Comparison of ENCODE assay signal across 9 mouse cellular contexts in the genomic region with DNA sequence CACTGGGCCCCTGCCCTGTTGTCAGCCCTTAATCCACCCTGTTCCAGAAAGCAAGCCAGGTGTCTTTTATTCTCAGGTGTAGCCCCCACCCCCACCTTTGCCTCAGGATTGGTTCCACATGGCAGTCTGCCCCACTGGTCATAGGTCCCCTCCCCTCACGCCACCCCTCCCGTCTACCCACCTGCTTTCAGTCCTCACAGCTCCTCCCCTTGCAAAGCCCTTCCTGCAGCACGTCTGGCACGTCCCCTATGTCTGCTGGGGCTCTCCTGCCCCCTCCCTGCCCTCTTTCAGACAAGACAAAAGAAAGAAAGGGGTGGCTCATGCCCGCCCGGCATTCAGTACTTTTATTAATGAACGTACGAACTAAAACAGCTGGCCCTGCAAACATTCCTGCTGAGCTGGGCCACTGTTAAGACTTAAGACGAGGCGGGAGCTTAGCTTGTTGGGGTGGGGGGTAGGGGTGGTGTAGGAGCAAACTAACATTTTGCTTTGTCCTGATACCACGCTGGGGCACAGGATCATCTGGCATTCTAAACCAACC. TPM values are rescaled to one million over a fixed set of nuclear protein-coding genes. Genes with fewer than 3 reads are reported as not detected.
DNase-seq lines count a peak whose midpoint lies in the region; ATAC-seq and TF ChIP-seq lines count a peak whose summit lies in the region.
"Had no signal": no experiment of that assay in that cellular context is flagged by ENCODE, and none has a peak within 500 bp of the region (broad histone marks: within the 10 kb centered on the region; RNA-seq: fewer than 3 reads in every experiment).

No protein-coding gene starts in this region.

- TF ChIP-seq EP300 in lung, postnatal 0 days (IDR thresholded peaks at IDR 0.05) = no peak

- no peak overlapping the region for H3K9ac ChIP-seq in kidney, embryonic 16.5 days (replicated peaks; ENCODE audit: low read length)
- H3K9ac ChIP-seq in forebrain, embryonic 15.5 days (replicated peaks) = no peak overlapping the region
- H3K9ac ChIP-seq in liver, embryonic 11.5 days (ENCODE audit: low read depth, low read length) = no peak overlapping the region
- H3K9ac ChIP-seq in stomach, embryonic 16.5 days (ENCODE audit: low read length) = no peak overlapping the region
- no peak overlapping the region for H3K9ac ChIP-seq in lung, postnatal 0 days (replicated peaks; ENCODE audit: low read depth)

- WGBS in kidney, embryonic 16.5 days = 38% methylated on average over 11 of the region's 11 CpGs
- 4% methylated on average over 11 of the region's 11 CpGs for WGBS in forebrain, embryonic 15.5 days
- WGBS in liver, embryonic 11.5 days = 37% methylated on average over 11 of the region's 11 CpGs
- 22% methylated on average over 11 of the region's 11 CpGs for WGBS in stomach, embryonic 16.5 days
- WGBS in lung, postnatal 0 days = 23% methylated on average over 11 of the region's 11 CpGs

- no peaks in the 10 kb centered on the region for H3K27me3 ChIP-seq in kidney, embryonic 16.5 days (ENCODE audit: insufficient read depth, low read length)
- H3K27me3 ChIP-seq in forebrain, embryonic 15.5 days = no peaks in the 10 kb centered on the region
- H3K27me3 ChIP-seq in liver, embryonic 11.5 days (replicated peaks; ENCODE audit: control insufficient read depth, insufficient read depth, low read length) = no peaks in the 10 kb centered on the region
- no peaks in the 10 kb centered on the region for H3K27me3 ChIP-seq in stomach, embryonic 16.5 days (ENCODE audit: control insufficient read depth, insufficient read depth, low read length)
- no peaks in the 10 kb centered on the region for H3K27me3 ChIP-seq in lung, postnatal 0 days (replicated peaks; ENCODE audit: insufficient read depth, low read length)

- DNase-seq in kidney, postnatal 10 days = no peak
- no peak for DNase-seq in liver, embryonic 11.5 days (ENCODE audit: low spot score)
- no peak for DNase-seq in testis, postnatal 10 days (ENCODE audit: low spot score)
- no peak for DNase-seq in left cerebral cortex, adult 2 months (ENCODE audit: extremely low spot score in 1 of 2, low spot score in 2 of 2)
- DNase-seq in lung, postnatal 0 days (ENCODE audit: low spot score) = no peak

- peaks cover 11% of the 10 kb centered on the region for H3K4me1 ChIP-seq in kidney, embryonic 16.5 days (ENCODE audit: insufficient read depth, low read length)
- peaks cover 22% of the 10 kb centered on the region for H3K4me1 ChIP-seq in forebrain, embryonic 15.5 days
- H3K4me1 ChIP-seq in liver, embryonic 11.5 days (replicated peaks; ENCODE audit: control insufficient read depth, insufficient read depth, low read length) = no peaks in the 10 kb centered on the region
- H3K4me1 ChIP-seq in stomach, embryonic 16.5 days (ENCODE audit: control insufficient read depth, insufficient read depth, low read length) = peaks cover 9% of the 10 kb centered on the region; the same call in 1 of the 2 replicates
- H3K4me1 ChIP-seq in lung, postnatal 0 days (ENCODE audit: insufficient read depth, low read depth, low read length) = no peaks in the 10 kb centered on the region

- intact Hi-C loops in left cerebral cortex, adult 2 months (cut with DNase I) = no loop called here

- H3K4me3 ChIP-seq in kidney, embryonic 16.5 days (ENCODE audit: low read length) = no peak overlapping the region
- H3K4me3 ChIP-seq in forebrain, embryonic 15.5 days = no peak overlapping the region
- H3K4me3 ChIP-seq in liver, embryonic 11.5 days (ENCODE audit: low read depth, low read length) = no peak overlapping the region
- H3K4me3 ChIP-seq in stomach, embryonic 16.5 days (replicated peaks; ENCODE audit: low read length) = no peak overlapping the region
- no peak overlapping the region for H3K4me3 ChIP-seq in left cerebral cortex, adult 2 months
- no peak overlapping the region for H3K4me3 ChIP-seq in lung, postnatal 0 days (ENCODE audit: low read depth, low read length)

- ATAC-seq in kidney, embryonic 16.5 days (ENCODE audit: low FRiP score, low TSS enrichment) = peak; percentile 63
- ATAC-seq in forebrain, embryonic 15.5 days (replicated peaks) = peak; percentile 77
- no peak; the same call in 1 of the 2 replicates for ATAC-seq in liver, embryonic 11.5 days (replicated peaks; ENCODE audit: low FRiP score)
- ATAC-seq in stomach, embryonic 16.5 days (ENCODE audit: insufficient read depth, low FRiP score) = peak; percentile 86
- ATAC-seq in lung, postnatal 0 days = no peak

- H3K9me3 ChIP-seq in kidney, embryonic 16.5 days (ENCODE audit: low read length) = 0 out of 2 replicates have a peak, but pooled peaks cover 4% of the 10 kb centered on the region
- no peaks in the 10 kb centered on the region for H3K9me3 ChIP-seq in forebrain, embryonic 15.5 days
- H3K9me3 ChIP-seq in liver, embryonic 11.5 days (ENCODE audit: control insufficient read depth, low read length) = no peaks in the 10 kb centered on the region
- peaks cover 4% of the 10 kb centered on the region; the same call in 1 of the 2 replicates for H3K9me3 ChIP-seq in stomach, embryonic 16.5 days (replicated peaks; ENCODE audit: control insufficient read depth, low read length)
- no peaks in the 10 kb centered on the region for H3K9me3 ChIP-seq in lung, postnatal 0 days (ENCODE audit: low read length)

- no peak overlapping the region for H3K27ac ChIP-seq in kidney, embryonic 16.5 days (ENCODE audit: low read length)
- H3K27ac ChIP-seq in forebrain, embryonic 15.5 days (replicated peaks) = no peak overlapping the region
- H3K27ac ChIP-seq in liver, embryonic 11.5 days (ENCODE audit: low read depth, low read length) = peak overlapping the region; percentile 32; the same call in 1 of the 2 replicates
- H3K27ac ChIP-seq in stomach, embryonic 16.5 days (ENCODE audit: low read length) = peak overlapping the region; percentile 83
- no peak overlapping the region for H3K27ac ChIP-seq in left cerebral cortex, adult 2 months
- H3K27ac ChIP-seq in lung, postnatal 0 days (ENCODE audit: low read length) = no peak overlapping the region
- H3K27ac ChIP-seq: kidney, postnatal 0 days had no signal

- H3K4me2 ChIP-seq in kidney, embryonic 16.5 days (replicated peaks; ENCODE audit: low read depth, low read length) = no peak overlapping the region
- H3K4me2 ChIP-seq in forebrain, embryonic 15.5 days (replicated peaks) = no peak overlapping the region
- H3K4me2 ChIP-seq in liver, embryonic 11.5 days = no peak overlapping the region
- no peak overlapping the region for H3K4me2 ChIP-seq in stomach, embryonic 16.5 days (ENCODE audit: low read depth, low read length)
- H3K4me2 ChIP-seq in lung, postnatal 0 days (replicated peaks; ENCODE audit: low read depth, low read length) = no peak overlapping the region

- no peak for TF ChIP-seq CTCF in left cerebral cortex, adult 2 months (IDR thresholded peaks at IDR 0.05)
- TF ChIP-seq CTCF in lung, postnatal 0 days (IDR thresholded peaks at IDR 0.05) = no peak

- no peaks in the 10 kb centered on the region for H3K36me3 ChIP-seq in kidney, embryonic 16.5 days (ENCODE audit: insufficient read depth, low read length)
- no peaks in the 10 kb centered on the region for H3K36me3 ChIP-seq in forebrain, embryonic 15.5 days
- H3K36me3 ChIP-seq in liver, embryonic 11.5 days (ENCODE audit: control insufficient read depth, insufficient read depth, low read length) = no peaks in the 10 kb centered on the region
- H3K36me3 ChIP-seq in stomach, embryonic 16.5 days (ENCODE audit: control insufficient read depth, insufficient read depth, low read length) = no peaks in the 10 kb centered on the region
- no peaks in the 10 kb centered on the region for H3K36me3 ChIP-seq in lung, postnatal 0 days (ENCODE audit: insufficient read depth, low read length)

RNA-seq across cellular contexts. Expression of a gene that starts 18.2 kb away (rescaled TPM):
- 144 and 152 TPM in 2 replicates for polyA plus RNA-seq in kidney, embryonic 16.5 days (2015; fragmentation: Nextera tagmentation; extraction: Ambion mirVana)
- polyA plus RNA-seq in forebrain, embryonic 15.5 days (2015; fragmentation: Nextera tagmentation; extraction: Ambion mirVana) = 336 and 343 TPM in 2 replicates
- 44.0 and 50.5 TPM in 2 replicates for polyA plus RNA-seq in liver, embryonic 11.5 days (2014; fragmentation: Nextera tagmentation; extraction: Ambion mirVana)
- polyA plus RNA-seq in stomach, embryonic 16.5 days (2015; fragmentation: Nextera tagmentation; extraction: Ambion mirVana) = 375 and 392 TPM in 2 replicates
- 10 to 100 TPM; 71.2 to 74.0 TPM for total RNA-seq in left cerebral cortex, adult 2 months (2021)
- 51.4 and 58.5 TPM in 2 replicates for polyA plus RNA-seq in lung, postnatal 0 days (2015; fragmentation: Nextera tagmentation; extraction: Ambion mirVana)

Comparison
In these comparisons a context has a peak if more than half of its experiments do, and no peak if none do; other contexts are left out.
1. ATAC-seq: peak in kidney, embryonic 16.5 days (single experiment), forebrain, embryonic 15.5 days (single experiment) and stomach, embryonic 16.5 days (single experiment); none in liver, embryonic 11.5 days (single experiment) and lung, postnatal 0 days (single experiment).
2. H3K27ac ChIP-seq: peak in liver, embryonic 11.5 days (single experiment) and stomach, embryonic 16.5 days (single experiment); none in kidney, embryonic 16.5 days (single experiment), forebrain, embryonic 15.5 days (single experiment), left cerebral cortex, adult 2 months (single experiment) and lung, postnatal 0 days (single experiment).